Mouse (Mus musculus): Measurements from ENCODE around the gene Kcnmb2.

DNA sequence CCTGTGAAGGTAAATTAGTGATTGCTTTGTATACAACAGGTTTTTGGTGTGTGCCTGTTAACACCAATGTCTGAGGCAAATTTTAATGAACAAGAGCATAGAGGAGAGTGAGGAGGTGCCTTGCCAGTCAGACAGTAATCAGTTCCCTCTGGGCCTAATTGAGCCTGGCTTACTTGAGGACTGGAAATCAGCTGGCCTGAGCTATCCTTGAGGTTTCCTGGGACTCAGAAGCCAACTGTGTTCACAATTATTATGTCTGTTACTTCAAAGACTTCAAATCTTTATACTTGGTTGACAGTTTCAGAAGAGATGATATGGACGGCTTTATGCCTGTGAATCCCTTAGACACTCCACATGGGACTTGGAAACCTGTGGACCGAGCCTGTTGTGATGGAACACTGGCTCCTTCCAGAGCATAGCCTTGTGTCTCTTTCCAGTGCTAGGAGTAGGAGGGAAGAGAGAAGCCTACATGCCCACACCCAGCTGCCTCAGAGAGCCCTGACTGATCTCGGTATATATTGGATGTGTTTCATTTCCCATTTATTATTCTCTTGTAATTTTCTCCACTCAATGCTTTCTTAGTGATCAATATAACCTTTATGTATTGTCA, 230.2 kb downstream of the Kcnmb2 start:
- no peak for TF ChIP-seq CTCF (IDR thresholded peaks at IDR 0.05; ENCODE audit: insufficient read depth, low read length)
- no peak for TF ChIP-seq POLR2A (IDR thresholded peaks at IDR 0.05; ENCODE audit: borderline replicate concordance, extremely low read depth, low read depth, low read length)
